Mouse (Mus musculus) adrenal gland, adult 18-20 months (tissue): ENCODE measurements at regions not wholly inside any gene's neighbourhood (a gene's known extent, or its start where the extent isn't known, plus 50 kb on each side); places are given as distances from the start of the nearest gene placed in this dataset.
A peak's percentile ranks its signal among the peaks of the same experiment; 100 is the strongest.

Source experiments
- DNase-seq, 2 experiments: peaks; one replicate each; pipeline ENCODE4 v3.0.0; 2021 to 2022; ENCODE audit warnings: low spot score in 2 of 2

DNA sequence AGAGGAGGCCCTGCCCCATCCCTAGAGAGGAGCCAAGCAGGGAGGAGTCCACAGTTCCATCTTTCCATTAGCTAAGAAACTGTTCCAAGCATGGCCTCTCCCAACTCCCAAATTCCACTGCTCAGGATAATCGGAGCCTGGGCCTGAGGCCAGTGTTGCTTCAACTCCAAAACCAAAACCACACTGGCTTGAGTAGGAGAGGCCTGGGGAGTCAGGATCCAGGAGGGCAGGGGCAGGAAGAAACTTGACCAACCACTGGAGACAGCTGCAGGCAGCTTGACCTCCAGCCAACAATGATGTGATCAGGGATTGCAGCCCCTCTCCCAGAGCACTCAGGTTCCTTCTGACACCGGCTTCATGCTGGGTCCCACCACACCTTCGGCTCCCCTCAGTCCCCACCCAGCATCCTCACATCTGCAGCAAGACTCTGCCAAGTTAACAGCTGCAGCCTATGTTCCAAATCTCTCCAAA is 99.1 kb upstream of the Zmiz1 start:
- no peak for DNase-seq

GRCm38 (mm10) chr14:25360726-25361125 is 98.3 kb upstream of the Zmiz1 start:
- DNase-seq = no peak

DNA sequence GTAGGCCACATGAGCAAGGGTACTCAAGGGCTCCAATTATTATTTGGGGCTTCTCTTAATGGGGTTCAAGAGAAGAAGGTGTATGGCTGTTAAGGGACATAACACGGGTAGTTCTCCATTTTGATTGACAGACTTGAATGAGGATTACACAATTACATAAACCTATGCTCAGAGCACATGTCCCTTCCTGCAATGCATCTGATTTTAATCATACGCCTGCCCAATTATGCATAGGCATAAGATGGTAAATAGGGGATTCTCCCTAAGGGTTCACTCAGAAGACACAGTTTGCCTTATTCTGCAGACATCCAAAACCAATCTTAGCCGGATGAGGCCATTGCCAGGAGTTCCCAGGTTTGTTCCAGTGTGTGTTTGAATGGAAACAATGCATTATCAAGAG is 97.9 kb upstream of the Zmiz1 start:
- DNase-seq = no peak

DNA sequence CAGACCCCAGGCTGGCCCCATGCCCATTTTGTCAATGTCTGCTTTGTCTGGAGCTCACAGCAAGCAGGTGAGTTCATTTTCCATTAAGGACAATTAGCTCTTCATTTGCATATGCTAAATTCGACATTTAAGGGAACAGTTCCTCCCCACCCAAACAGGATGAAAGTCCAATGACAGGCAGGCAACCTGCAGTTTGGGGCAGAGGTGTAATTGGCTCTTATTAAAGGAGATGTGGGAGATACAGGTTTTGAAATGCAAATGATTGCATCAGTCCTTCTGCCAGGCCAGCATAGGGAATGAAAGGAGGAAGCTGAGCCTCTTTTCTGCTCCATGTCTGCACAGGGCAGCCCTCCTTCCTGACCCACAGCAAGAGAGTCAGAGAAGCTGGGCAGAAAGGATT is 96.2 kb upstream of the Zmiz1 start:
- DNase-seq = no peak

DNA sequence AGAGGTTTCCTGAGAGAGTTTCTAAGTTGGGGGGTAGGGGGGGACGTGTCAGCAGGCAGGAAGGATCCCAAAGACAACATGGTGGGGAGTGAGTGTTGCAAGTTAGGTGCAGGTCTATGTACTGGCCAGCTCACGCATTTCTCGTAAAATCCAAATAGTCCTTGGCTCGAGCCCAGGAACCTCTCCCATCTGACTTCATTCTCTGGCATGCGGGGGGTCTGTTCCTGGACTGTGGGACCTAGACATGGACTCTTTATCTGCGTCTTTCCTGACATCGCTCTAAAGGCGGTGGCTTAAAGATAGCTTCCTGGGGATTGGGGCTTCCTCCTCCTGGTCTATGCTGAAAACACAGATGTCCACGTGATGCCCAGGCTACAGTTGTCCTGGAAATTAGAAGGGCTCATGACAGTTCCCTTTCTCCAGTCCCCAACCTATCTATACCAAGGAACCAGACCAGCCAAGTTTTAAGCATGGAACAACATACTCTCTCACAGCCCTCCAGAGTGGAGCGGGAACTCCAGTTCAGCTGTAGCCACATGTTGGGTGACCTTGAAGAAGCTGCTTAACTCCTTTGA is 93.7 kb upstream of the Zmiz1 start:
- no peak for DNase-seq

GRCm38 (mm10) chr14:25366009-25366408 is 93.0 kb upstream of the Zmiz1 start:
- no peak for DNase-seq

DNA sequence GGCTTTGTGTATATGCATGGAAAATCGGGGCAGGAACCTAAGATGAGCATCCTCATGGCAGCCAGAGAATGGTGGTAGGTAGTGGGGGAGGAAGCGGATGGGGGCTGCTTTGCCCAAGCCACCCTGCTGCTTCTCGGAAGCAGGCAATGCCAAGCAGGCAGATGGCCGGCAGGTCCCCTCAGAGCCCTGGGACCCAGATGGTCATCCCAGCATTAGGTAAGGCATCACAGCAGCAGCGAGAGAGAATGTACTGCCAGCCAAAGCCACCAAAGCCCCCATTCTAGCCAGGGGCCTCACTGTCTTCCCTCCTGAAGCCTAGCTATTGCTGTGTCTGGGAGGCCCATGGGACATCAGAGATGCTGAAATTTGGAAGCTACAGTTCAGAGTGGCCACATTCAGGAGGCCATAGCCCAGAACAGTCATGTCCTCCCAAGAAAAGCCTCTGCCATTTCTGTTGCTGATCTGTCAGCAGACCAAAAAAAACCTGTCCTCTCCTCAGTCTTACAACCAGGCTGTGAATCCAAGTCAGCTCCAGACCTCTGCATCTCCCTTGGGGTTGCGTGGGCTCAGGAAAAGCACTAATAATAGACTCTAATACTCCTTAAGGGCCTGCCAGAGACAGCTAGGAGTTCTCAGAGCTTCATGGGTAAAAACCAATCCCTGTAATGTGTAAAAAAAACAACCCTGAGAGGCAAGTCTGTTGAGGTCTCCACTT is 88.5 kb upstream of the Zmiz1 start:
- DNase-seq = no peak

DNA sequence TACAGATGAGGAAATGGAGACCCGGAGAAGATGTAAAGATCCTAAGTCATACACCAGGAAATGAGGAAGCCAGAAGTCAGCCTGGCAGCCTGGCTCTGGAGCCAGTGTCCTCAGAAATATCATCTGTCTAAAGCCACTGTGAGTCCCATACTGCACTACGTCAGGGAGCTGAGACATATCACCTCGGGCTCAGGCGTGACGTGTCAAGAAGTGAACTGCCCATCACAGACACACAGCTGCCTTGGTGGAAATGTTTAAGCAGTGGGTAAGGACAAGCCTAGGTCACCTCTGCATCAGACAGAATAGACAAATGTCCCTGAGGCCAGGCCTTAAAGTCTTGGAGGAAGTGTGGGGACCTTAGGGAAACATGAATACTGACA is 88.0 kb upstream of the Zmiz1 start:
- no peak for DNase-seq

DNA sequence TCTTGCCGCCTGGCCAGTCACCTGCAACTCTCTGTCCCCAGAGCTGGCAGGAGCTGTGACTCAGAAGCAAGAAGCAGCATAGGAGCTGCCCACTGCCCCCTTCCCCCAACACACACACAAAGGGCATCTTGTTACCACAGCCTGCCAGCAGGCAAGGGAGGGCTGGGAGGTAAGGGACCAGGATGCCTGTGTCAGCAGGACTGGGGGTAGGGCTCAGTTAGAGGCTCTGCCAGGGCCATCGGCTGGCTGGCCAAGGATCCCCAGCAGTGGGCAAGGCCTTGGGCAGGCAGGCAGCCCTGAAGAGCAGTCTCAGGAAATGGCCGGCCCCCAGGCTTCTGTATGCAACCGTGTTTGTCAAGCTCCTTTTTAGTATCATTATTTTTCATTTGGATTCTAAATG is 87.3 kb upstream of the Zmiz1 start:
- DNase-seq = peak in 1 of 2 experiments; percentile 42

- DNase-seq = no peak
Measured at GRCm38 (mm10) chr14:25372581-25372980, 86.4 kb upstream of the Zmiz1 start.

DNA sequence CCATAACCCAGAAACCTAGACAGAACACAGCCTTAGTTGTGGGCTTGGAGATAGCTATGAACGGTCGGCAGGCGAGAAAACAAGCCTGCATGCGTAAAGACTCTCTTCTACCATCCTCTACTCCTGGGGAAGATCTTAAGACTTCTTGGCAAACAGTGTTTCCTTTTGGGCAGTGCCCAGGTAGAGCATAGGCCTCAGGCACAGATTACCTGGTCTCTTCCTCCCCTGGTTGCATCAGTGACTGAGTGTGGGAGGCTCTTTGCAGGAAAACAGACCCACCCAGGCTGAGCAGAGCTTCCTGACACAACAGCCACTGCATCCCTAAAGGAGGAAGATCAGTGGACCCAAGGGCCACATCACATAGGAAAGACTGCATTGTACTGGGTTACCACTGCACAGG is 85.8 kb upstream of the Zmiz1 start:
- no peak for DNase-seq

DNA sequence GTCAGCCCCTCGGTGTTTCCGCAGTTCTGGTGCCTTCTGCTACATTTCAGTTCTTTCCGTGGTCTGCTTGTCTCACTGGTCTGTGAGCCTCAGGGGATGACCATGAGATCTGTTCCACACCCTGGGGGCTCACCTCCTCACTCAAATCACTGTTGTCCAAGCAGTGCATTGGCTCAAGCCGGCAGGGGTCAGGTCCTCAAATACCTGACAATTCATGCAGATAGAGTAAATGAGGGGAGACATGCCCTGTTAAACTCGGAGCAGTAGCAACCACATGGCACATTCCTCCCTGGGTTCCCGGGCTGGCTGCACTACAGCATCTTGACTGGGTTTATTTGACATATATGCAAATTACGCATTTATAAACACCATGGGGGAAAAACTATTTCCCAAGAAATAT is 84.0 kb upstream of the Zmiz1 start:
- DNase-seq = no peak

DNA sequence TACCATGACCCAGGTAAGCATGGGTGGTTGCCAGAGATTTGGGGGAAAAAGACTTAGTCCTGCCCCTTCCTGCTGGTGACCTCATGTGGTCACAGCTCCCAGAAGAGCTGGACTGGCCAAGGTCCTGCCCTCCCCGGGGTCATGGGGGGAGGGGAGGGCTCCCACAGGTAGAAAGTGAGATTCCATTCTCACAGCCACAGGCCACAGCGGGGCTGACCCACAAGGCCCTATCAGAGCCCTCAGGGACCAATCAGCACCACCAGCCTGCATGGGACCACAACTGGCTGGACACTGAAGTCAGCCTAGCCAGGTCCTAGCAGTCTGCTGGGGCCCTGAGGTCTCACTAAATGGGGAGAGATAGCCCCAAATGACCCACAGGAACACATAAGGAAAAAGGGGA is 81.9 kb upstream of the Zmiz1 start:
- no peak for DNase-seq

DNA sequence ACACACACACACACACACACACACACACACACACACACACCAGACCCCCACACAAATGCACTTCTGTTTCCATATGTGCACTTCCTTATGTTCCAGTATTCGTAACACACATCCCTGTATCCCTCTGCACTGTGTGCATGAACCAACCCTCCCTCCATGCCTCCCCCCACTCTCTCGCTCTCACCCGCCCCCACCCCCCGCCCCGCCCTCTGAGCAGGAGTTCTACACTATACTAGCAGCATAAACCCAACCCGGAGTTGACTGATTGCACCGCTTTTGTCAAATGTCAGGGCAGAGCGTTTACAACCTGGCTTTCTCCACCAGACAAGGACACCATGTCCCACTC is 81.5 kb upstream of the Zmiz1 start:
- DNase-seq = no peak

DNA sequence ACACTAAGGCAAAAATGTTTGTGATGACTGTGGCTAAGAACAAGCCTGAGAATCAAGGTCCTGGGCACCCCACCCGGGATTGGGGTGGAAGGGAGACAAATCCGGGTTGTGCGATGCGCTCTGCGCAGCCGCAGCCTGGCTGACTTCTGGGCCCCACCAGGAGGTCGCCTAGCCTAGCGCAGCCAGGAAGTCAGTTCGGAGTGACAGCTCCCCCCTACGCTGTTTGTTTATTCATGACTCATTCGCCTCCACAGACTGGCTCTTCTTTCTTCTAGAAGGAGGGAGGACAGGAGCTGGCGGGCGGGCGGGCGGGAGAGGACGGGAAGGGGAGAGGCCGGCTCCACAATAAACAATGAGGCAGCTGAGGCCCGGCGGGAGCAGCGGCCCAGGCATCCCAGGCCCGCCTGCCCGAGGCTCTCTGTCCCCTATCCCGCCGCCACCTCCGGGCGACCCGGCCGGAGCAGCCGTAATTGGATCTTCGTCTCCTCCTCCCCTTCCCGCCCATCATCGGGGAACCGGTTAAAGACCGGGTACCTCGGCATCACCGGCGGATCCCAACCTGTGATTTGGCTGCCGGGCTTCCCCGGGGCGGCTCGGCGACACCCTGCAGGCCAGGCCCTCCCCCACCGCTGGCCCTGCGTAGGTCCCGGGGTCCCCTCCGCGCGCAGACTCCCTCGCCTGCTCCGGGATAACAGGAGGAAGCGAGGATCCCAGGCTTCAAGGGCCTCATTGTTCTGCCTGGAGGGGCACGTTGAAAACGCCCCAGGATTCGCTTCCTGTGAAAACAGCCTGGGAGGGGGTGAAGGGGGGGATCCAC is 80.9 kb upstream of the Zmiz1 start:
- DNase-seq = peak; percentile 74 to 80

GRCm38 (mm10) chr14:25378717-25379224 is 80.2 kb upstream of the Zmiz1 start:
- peak; percentile 29 to 46 for DNase-seq

DNA sequence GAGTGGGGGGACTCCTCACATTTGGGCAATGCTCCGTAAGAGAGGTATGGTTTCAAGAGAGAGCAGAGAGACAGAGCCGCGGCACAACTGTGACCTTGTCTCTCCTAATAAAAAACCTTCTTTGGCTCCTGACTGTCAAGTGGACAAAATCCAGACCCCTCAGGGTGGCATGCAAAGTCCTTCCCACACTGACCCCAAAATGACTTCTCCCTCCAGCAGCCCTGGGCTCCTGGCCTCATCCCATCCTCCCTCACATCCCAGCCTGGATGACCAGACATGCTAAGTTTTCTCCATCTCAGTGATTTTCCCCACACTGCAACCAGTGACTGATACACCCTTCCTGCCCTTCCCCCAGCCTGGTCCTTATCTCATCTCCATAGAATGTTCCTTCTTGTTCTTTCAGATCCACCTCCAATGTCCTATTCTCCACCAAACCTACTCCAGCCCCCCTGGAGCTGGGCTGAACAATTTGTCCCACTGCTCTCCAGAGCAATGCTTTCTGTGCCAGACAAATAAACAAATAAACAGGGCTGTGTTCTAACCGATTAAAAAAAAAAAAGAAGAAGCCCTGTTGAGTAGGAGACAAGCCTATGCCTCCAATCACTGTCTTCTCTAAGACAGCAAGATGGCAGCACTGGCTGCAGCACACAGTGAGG is 75.7 kb upstream of the Zmiz1 start:
- no peak for DNase-seq

GRCm38 (mm10) chr14:25385644-25386043 is 73.3 kb upstream of the Zmiz1 start:
- no peak for DNase-seq

DNA sequence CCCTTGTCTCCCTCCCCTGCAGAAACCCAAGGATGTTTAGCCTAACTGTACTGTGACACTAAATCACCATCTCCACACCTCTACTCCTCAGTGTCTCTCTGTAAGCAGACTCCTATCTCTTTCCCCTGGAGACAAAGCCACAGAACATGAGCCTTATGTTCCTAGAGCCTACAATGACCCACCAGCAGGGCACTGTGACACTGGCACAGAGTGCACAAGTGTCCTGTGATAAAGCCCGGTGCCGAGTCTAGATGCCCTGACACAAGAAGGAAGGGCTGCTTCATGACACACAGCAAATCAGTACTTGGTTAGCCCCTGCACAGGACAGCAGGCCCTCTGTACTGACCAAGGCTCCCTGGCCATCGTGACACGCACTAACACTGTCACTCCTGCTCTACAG is 71.2 kb upstream of the Zmiz1 start:
- no peak for DNase-seq

- no peak for DNase-seq
Measured at GRCm38 (mm10) chr14:25389314-25389713, 69.7 kb upstream of the Zmiz1 start.

DNA sequence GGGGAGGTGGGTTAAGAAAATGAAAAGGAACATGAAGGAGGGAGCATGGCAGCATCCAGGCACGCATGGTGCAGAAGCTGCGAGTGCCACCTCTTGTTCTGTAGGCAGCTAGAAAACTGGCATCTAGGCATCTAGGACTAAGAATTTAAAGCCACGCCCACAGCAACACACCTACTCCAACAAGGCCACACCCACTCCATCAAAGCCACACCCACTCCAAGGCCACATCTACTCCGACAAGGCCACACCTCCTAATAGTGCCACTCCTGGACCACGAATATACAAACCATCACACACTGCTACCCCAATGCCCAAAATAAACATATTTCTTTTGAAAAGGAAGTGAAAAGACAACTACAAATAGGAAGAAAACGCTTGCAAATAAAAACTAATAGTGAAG is 66.6 kb upstream of the Zmiz1 start:
- no peak for DNase-seq

DNA sequence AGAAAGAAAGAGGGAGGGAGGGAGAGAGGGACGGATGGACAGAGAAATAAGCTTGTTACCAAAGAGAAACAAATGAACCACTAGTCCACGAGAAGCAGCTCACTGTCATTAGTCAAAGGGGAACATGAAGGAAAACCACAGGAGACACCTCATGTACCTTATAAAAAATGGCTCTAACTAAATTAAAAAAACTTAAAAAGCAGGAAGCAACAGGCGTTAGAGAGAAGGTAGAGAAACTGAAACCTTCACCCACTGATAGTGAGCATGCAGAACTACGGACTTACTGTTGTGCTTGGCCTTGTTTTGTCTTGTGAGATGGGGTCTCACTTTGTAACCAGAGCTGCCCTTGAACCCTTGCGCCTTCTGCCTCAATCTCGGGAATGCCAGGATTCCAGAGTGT is 66.0 kb upstream of the Zmiz1 start:
- DNase-seq = no peak
